Mouse (Mus musculus): ENCODE results near the gene AI661453. TPM values are rescaled to one million over a fixed set of nuclear protein-coding genes. Genes with fewer than 3 reads are reported as not detected.

The AI661453 gene
- total RNA-seq (2014; rRNA removed) (0.19 and 0.93 TPM in 2 replicates), polyA plus RNA-seq (2015; fragmentation: Nextera tagmentation; extraction: Ambion mirVana) (0.13 and 0.19 TPM in 2 replicates)

- Histone ChIP-seq H3K4me3 (ENCODE audit: low read depth, low read length) (peak within 1 kb of the TSS; percentile 37), H3K4me1 (ENCODE audit: insufficient read depth, low read length) (peaks cover 8% of the 10 kb centered on the region; the same call in 1 of the 2 replicates), H3K27ac (ENCODE audit: low read depth, low read length) (no peak within 1 kb of the TSS), H3K4me2 (ENCODE audit: low read depth, low read length, poor library complexity, severe bottlenecking) (peak within 1 kb of the TSS; percentile 87), H3K9me3 (ENCODE audit: low read length) (no peaks in the 10 kb centered on the region), H3K27me3 (ENCODE audit: insufficient read depth, low read length) (peaks cover 15% of the 10 kb centered on the region), H3K36me3 (ENCODE audit: insufficient read depth, low read length) (no peaks in the 10 kb centered on the region), H3K9ac (replicated peaks; ENCODE audit: low read length, poor library complexity, severe bottlenecking) (peak within 1 kb of the TSS; percentile 5; the same call in 1 of the 2 replicates)
- DNase-seq (ENCODE audit: low spot score), result no peak
- WGBS, result 2% methylated on average over 35 of the region's 45 CpGs
- no peak for TF ChIP-seq CTCF (IDR thresholded peaks at IDR 0.05)
- no peak for ATAC-seq (ENCODE audit: low FRiP score)
These were observed at the start of gene AI661453 for GRCm38 (mm10) chr17:47436156-47436906. Gene AI661453 (plus strand): TSS chr17:47436615.

- 67% methylated on average over 4 of the region's 4 CpGs for WGBS
- Histone ChIP-seq H3K9me3 (ENCODE audit: low read length) (no peaks in the 10 kb centered on the region), H3K27me3 (ENCODE audit: insufficient read depth, low read length) (no peaks in the 10 kb centered on the region), H3K4me1 (ENCODE audit: insufficient read depth, low read length) (no peaks in the 10 kb centered on the region), H3K4me3 (ENCODE audit: low read depth, low read length) (no peak overlapping the region), H3K4me2 (ENCODE audit: low read depth, low read length, poor library complexity, severe bottlenecking) (no peak overlapping the region), H3K27ac (ENCODE audit: low read depth, low read length) (no peak overlapping the region), H3K9ac (replicated peaks; ENCODE audit: low read length, poor library complexity, severe bottlenecking) (no peak overlapping the region), H3K36me3 (ENCODE audit: insufficient read depth, low read length) (no peaks in the 10 kb centered on the region)
- ATAC-seq (ENCODE audit: low FRiP score) (no peak), DNase-seq (ENCODE audit: low spot score) (peak; percentile 25)
- TF ChIP-seq CTCF (IDR thresholded peaks at IDR 0.05), result peak; percentile 79
These were observed 49.8 kb upstream of the AI661453 start for GRCm38 (mm10) chr17:47386649-47387048.

GRCm38 (mm10) chr17:47394223-47394869 is 42.1 kb upstream of the AI661453 start:
- no peak for TF ChIP-seq CTCF (IDR thresholded peaks at IDR 0.05)
- peak overlapping the region; percentile 10; the same call in 1 of the 2 replicates for H3K4me3 ChIP-seq (ENCODE audit: low read depth, low read length)
- no peak for ATAC-seq (ENCODE audit: low FRiP score)
- no peaks in the 10 kb centered on the region for H3K9me3 ChIP-seq (ENCODE audit: low read length)
- H3K27me3 ChIP-seq (ENCODE audit: insufficient read depth, low read length), result peaks cover 14% of the 10 kb centered on the region; the same call in 1 of the 2 replicates
- no peak for DNase-seq (ENCODE audit: low spot score)
- H3K9ac ChIP-seq (replicated peaks; ENCODE audit: low read length, poor library complexity, severe bottlenecking), result 0 out of 2 replicates have a peak overlapping the region, but pooled peaks have one; percentile 13
- H3K36me3 ChIP-seq (ENCODE audit: insufficient read depth, low read length), result no peaks in the 10 kb centered on the region
- H3K27ac ChIP-seq (ENCODE audit: low read depth, low read length), result no peak overlapping the region
- WGBS, result 24% methylated on average over 23 of the region's 24 CpGs
- no peaks in the 10 kb centered on the region for H3K4me1 ChIP-seq (ENCODE audit: insufficient read depth, low read length)
- peak overlapping the region; percentile 32 for H3K4me2 ChIP-seq (ENCODE audit: low read depth, low read length, poor library complexity, severe bottlenecking)

- no peak for TF ChIP-seq CTCF (IDR thresholded peaks at IDR 0.05)
- Histone ChIP-seq H3K9ac (replicated peaks; ENCODE audit: low read length, poor library complexity, severe bottlenecking) (no peak overlapping the region), H3K4me3 (ENCODE audit: low read depth, low read length) (0 out of 2 replicates have a peak overlapping the region, but pooled peaks have one; percentile 5), H3K27ac (ENCODE audit: low read depth, low read length) (no peak overlapping the region), H3K4me2 (ENCODE audit: low read depth, low read length, poor library complexity, severe bottlenecking) (peak overlapping the region; percentile 32), H3K9me3 (ENCODE audit: low read length) (no peaks in the 10 kb centered on the region), H3K36me3 (ENCODE audit: insufficient read depth, low read length) (no peaks in the 10 kb centered on the region), H3K27me3 (ENCODE audit: insufficient read depth, low read length) (peaks cover 14% of the 10 kb centered on the region; the same call in 1 of the 2 replicates), H3K4me1 (ENCODE audit: insufficient read depth, low read length) (no peaks in the 10 kb centered on the region)
- WGBS, result 2% methylated on average over 18 of the region's 20 CpGs
- DNase-seq (ENCODE audit: low spot score) (peak; percentile 21), ATAC-seq (ENCODE audit: low FRiP score) (peak; percentile 44; the same call in 1 of the 2 replicates)
These were observed 41.0 kb upstream of the AI661453 start for GRCm38 (mm10) chr17:47395376-47395913.

- Histone ChIP-seq H3K36me3 (ENCODE audit: insufficient read depth, low read length) (no peaks in the 10 kb centered on the region), H3K4me1 (ENCODE audit: insufficient read depth, low read length) (no peaks in the 10 kb centered on the region), H3K4me3 (ENCODE audit: low read depth, low read length) (no peak overlapping the region)
These were observed 37.3 kb upstream of the AI661453 start for GRCm38 (mm10) chr17:47399091-47399490.

More at GRCm38 (mm10) chr17:47399091-47399490, 37.3 kb upstream of the AI661453 start:
- Histone ChIP-seq H3K27me3 (ENCODE audit: insufficient read depth, low read length) (peaks cover 14% of the 10 kb centered on the region; the same call in 1 of the 2 replicates), H3K9me3 (ENCODE audit: low read length) (no peaks in the 10 kb centered on the region), H3K27ac (ENCODE audit: low read depth, low read length) (no peak overlapping the region), H3K9ac (replicated peaks; ENCODE audit: low read length, poor library complexity, severe bottlenecking) (no peak overlapping the region), H3K4me2 (ENCODE audit: low read depth, low read length, poor library complexity, severe bottlenecking) (no peak overlapping the region)
- 84% methylated on average over 8 of the region's 8 CpGs for WGBS
- ATAC-seq (ENCODE audit: low FRiP score) (no peak), DNase-seq (ENCODE audit: low spot score) (no peak)
- no peak for TF ChIP-seq CTCF (IDR thresholded peaks at IDR 0.05)

Data from midbrain, postnatal 0 days (tissue).